Mouse (Mus musculus) T-helper 1 cell (primary cell): Measurements from ENCODE around the gene Gm16253.
"Not testable (repeated sequence)": the region's sequence is repeated elsewhere in the genome, so short reads cannot be mapped to it uniquely, and the experiment has no call there.

Experiments
- in situ Hi-C: fragments of 300-600 bp; cut with MboI, MseI; formaldehyde crosslinking; loops from one replicate; pipeline ENCODE4 v1.15.1; 2025; ENCODE audit warnings: high pct_unique_total_duplicates

Gene Gm16253

GRCm38 (mm10) chr3:96597435-96597891 lies 20.7 kb downstream of the Gm16253 start:
- in situ Hi-C loops: no loop called here

GRCm38 (mm10) chr3:96598156-96599068 lies 21.6 kb downstream of the Gm16253 start:
- in situ Hi-C loops: no loop called here

- in situ Hi-C loops: no loop called here
Measured at GRCm38 (mm10) chr3:96599069-96599393, 22.2 kb downstream of the Gm16253 start.

- in situ Hi-C loops: no loop called here
Measured at GRCm38 (mm10) chr3:96599411-96599810, 22.6 kb downstream of the Gm16253 start.

GRCm38 (mm10) chr3:96600639-96601250 lies 24.0 kb downstream of the Gm16253 start, which contains the start of gene Lix1l:
Gene Lix1l, plus strand, starts transcription at chr3:96601149.
- in situ Hi-C loops: no loop called here

GRCm38 (mm10) chr3:96601251-96601787 lies 24.5 kb downstream of the Gm16253 start:
- in situ Hi-C loops: no loop called here

GRCm38 (mm10) chr3:96601941-96602703 lies 25.3 kb downstream of the Gm16253 start:
- in situ Hi-C loops: no loop called here

GRCm38 (mm10) chr3:96602704-96603084 lies 25.9 kb downstream of the Gm16253 start:
- in situ Hi-C loops: no loop called here

- in situ Hi-C loops: no loop called here
Measured at GRCm38 (mm10) chr3:96603311-96603710, 26.5 kb downstream of the Gm16253 start.

GRCm38 (mm10) chr3:96606007-96606406 lies 29.2 kb downstream of the Gm16253 start:
- in situ Hi-C loops: not testable (repeated sequence)

GRCm38 (mm10) chr3:96606618-96607017 lies 29.8 kb downstream of the Gm16253 start:
- in situ Hi-C loops: no loop called here

GRCm38 (mm10) chr3:96617941-96618340 lies 41.2 kb downstream of the Gm16253 start:
- in situ Hi-C loops: no loop called here

- in situ Hi-C loops: no loop called here
Measured at GRCm38 (mm10) chr3:96623201-96623600, 46.4 kb downstream of the Gm16253 start.

- in situ Hi-C loops: no loop called here
Measured at GRCm38 (mm10) chr3:96629729-96630600, 53.2 kb downstream of the Gm16253 start, which contains the start of gene Rbm8a. Gene Rbm8a, plus strand, starts transcription at chr3:96629933.
